Mouse (Mus musculus): ENCODE data around the gene Ctbp1.

The Ctbp1 gene

GRCm38 (mm10) chr5:33244377-33244920, 30.3 kb downstream of the Ctbp1 start:
- no peak for DNase-seq (ENCODE audit: low read depth, low spot score)

- no peak for DNase-seq (ENCODE audit: low read depth, low spot score)
These were observed 34.9 kb downstream of the Ctbp1 start for GRCm38 (mm10) chr5:33239934-33240333.

- no peak for DNase-seq (ENCODE audit: low read depth, low spot score)
These were observed 35.6 kb downstream of the Ctbp1 start for GRCm38 (mm10) chr5:33239111-33239714.

GRCm38 (mm10) chr5:33238256-33238645, 36.5 kb downstream of the Ctbp1 start:
- no peak for DNase-seq (ENCODE audit: low read depth, low spot score)

- no peak for DNase-seq (ENCODE audit: low read depth, low spot score)
These were observed 37.1 kb downstream of the Ctbp1 start for GRCm38 (mm10) chr5:33237600-33238255.

- DNase-seq (ENCODE audit: low read depth, low spot score): no peak
These were observed 40.3 kb downstream of the Ctbp1 start for GRCm38 (mm10) chr5:33234391-33235031.

- DNase-seq (ENCODE audit: low read depth, low spot score): no peak
These were observed 42.0 kb downstream of the Ctbp1 start for GRCm38 (mm10) chr5:33232791-33233190.

GRCm38 (mm10) chr5:33230285-33230684, 44.5 kb downstream of the Ctbp1 start:
- no peak for DNase-seq (ENCODE audit: low read depth, low spot score)

- no peak for DNase-seq (ENCODE audit: low read depth, low spot score)
These were observed 46.4 kb downstream of the Ctbp1 start for GRCm38 (mm10) chr5:33228428-33228827.

- DNase-seq (ENCODE audit: low read depth, low spot score): no peak
These were observed 49.1 kb downstream of the Ctbp1 start for GRCm38 (mm10) chr5:33225673-33226072.

- no peak for DNase-seq (ENCODE audit: low read depth, low spot score)
These were observed 50.3 kb downstream of the Ctbp1 start for GRCm38 (mm10) chr5:33224491-33224890.

GRCm38 (mm10) chr5:33222841-33223744, 51.7 kb downstream of the Ctbp1 start:
- no peak for DNase-seq (ENCODE audit: low read depth, low spot score)

GRCm38 (mm10) chr5:33222389-33222788, 52.4 kb downstream of the Ctbp1 start:
- DNase-seq (ENCODE audit: low read depth, low spot score): no peak

GRCm38 (mm10) chr5:33220350-33221044, 54.3 kb downstream of the Ctbp1 start:
- DNase-seq (ENCODE audit: low read depth, low spot score): no peak

GRCm38 (mm10) chr5:33219831-33220230, 55.0 kb downstream of the Ctbp1 start:
- DNase-seq (ENCODE audit: low read depth, low spot score): no peak

GRCm38 (mm10) chr5:33218746-33219449, 55.9 kb downstream of the Ctbp1 start:
- no peak for DNase-seq (ENCODE audit: low read depth, low spot score)

- DNase-seq (ENCODE audit: low read depth, low spot score): no peak
These were observed 56.7 kb downstream of the Ctbp1 start, which contains the start of gene Spon2 for GRCm38 (mm10) chr5:33218081-33218480. Spon2 (minus strand) TSS chr5:33218455.

- DNase-seq (ENCODE audit: low read depth, low spot score): no peak
These were observed 57.1 kb downstream of the Ctbp1 start for GRCm38 (mm10) chr5:33217663-33218062.

- DNase-seq (ENCODE audit: low read depth, low spot score): no peak
These were observed 60.1 kb downstream of the Ctbp1 start for GRCm38 (mm10) chr5:33214723-33215122.

- DNase-seq (ENCODE audit: low read depth, low spot score): no peak
These were observed 63.5 kb downstream of the Ctbp1 start for GRCm38 (mm10) chr5:33211254-33211653.

All from CD4-positive helper T cell, adult 2 months (primary cell).